Mouse (Mus musculus) cortical plate, adult 2 months (tissue): ENCODE data around the gene Cwc25.

Source experiments
- CTCF ChIP-seq: fragments of 200-500 bp; IDR thresholded peaks from 2 replicates; pipeline ENCODE4 v1.5.1; 2011; ENCODE audit warnings: mild to moderate bottlenecking, control low read depth, low read length; ENCODE audit not compliant: insufficient read depth; ENCODE audit errors: extremely low read depth
- POLR2A ChIP-seq: fragments of 200-500 bp; IDR thresholded peaks from 2 replicates; pipeline ENCODE4 v1.6.1; 2011; ENCODE audit warnings: mild to moderate bottlenecking, low read length, control low read depth; ENCODE audit not compliant: insufficient read depth; ENCODE audit errors: extremely low read depth

DNA sequence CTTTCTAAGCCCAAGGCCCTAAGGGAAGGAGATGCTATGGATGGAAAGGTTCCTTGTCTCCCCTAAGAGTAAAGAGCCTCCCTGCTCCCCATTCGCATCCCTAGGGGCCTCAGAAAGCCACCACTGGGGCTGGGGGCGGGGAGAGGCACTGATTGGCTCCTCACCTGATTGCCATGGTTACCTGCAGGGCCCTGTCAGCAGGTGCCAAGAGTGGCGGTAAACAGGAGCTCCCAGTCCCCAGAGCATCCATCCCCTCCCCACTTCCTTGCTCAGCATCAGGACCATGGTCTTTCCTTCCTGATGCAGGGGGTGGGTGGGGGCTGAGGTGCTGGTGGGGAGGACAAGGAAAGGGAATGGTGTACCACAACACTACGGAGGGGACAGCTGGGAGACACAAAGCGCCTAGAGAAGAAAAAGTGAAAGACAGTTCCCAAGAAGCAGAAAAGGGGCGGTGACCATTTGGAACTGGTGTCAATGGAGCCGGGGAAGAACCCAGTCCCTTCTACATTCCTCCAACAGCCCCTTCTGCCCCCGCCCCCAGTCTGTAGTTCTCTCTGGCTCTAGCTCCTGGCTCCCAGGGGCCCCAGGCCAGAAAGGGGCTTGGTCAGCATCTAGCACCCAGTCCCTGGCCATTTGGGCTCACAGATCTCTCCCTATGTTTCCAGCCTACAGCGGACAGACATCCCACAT, 70.5 kb downstream of the Cwc25 start:
- TF ChIP-seq POLR2A (no peak), CTCF (no peak)
